Mouse (Mus musculus) hindlimb bud, embryonic 11.5 days (tissue): Measurements from ENCODE around the gene Eva1b.

ENCODE experiments used
- DNase-seq: peaks from one replicate; pipeline ENCODE4 v3.0.0-alpha.2; 2012; ENCODE audit warnings: low read depth, low spot score; ENCODE audit errors: extremely low spot score

Eva1b gene

GRCm38 (mm10) chr4:126119051-126119450 lies 28.5 kb upstream of the Eva1b start:
- no peak for DNase-seq

GRCm38 (mm10) chr4:126120052-126120451 lies 27.5 kb upstream of the Eva1b start:
- DNase-seq: no peak

GRCm38 (mm10) chr4:126120506-126120905 lies 27.0 kb upstream of the Eva1b start:
- DNase-seq: no peak

GRCm38 (mm10) chr4:126123309-126124040 lies 24.1 kb upstream of the Eva1b start:
- DNase-seq: no peak

DNA sequence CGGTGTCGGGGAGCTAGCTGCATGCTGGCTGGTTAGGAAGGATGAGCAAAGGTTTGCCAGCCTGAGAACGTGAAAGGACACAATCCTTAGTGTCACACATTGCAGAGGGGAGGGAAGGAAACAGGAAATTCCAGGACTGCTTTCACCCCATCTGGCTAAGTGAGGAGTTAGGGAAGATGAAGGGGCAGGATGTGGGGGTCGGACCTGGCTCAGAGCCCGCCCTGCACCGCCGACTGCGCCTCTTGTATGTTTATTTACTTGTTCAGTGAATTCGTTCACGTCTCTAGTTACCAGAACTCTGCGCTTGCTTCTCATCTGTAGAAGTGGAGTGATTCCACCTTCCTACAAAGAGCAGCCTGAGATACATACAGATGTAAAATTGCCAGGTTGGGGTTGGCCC lies 17.0 kb upstream of the Eva1b start:
- no peak for DNase-seq

DNA sequence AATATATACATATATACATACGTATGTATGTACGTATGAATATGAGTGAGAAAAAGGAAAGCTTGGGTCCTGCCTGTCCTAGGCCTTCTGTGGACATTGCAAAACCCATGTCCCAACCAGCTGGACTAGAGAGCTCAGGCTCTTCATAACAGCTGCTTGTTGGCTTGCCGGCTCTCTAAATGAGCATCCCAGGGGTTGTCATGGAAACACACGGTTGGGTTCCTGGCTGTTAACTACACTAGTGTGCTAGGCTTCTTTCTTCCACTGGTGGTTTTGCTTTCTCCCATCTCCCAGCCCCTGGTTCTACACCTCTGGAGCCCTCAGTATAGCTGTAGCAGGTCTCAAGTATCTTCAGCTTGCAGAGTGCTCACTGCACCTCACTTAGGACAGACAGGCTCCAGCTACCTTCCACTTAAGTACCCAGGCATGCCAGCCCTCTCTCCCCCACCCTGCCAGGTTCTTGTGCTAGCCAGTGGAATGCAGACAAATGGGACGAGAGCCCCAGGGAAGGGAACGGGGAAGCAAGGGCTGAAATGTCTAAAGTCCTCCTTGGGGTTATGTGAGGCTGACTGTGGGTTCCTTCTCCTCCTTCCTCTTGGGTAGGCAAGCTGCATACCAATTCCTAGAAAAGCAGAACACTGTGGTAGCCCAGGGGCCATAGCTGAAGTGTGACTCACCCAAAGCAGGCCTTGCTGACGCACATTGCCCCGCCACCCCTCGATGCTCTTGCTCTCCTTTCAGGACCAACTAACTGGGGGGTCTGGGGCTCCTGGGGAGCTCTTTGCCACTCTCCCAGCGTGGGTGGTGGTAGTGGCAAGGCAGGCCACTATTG lies 16.0 kb upstream of the Eva1b start:
- no peak for DNase-seq

DNA sequence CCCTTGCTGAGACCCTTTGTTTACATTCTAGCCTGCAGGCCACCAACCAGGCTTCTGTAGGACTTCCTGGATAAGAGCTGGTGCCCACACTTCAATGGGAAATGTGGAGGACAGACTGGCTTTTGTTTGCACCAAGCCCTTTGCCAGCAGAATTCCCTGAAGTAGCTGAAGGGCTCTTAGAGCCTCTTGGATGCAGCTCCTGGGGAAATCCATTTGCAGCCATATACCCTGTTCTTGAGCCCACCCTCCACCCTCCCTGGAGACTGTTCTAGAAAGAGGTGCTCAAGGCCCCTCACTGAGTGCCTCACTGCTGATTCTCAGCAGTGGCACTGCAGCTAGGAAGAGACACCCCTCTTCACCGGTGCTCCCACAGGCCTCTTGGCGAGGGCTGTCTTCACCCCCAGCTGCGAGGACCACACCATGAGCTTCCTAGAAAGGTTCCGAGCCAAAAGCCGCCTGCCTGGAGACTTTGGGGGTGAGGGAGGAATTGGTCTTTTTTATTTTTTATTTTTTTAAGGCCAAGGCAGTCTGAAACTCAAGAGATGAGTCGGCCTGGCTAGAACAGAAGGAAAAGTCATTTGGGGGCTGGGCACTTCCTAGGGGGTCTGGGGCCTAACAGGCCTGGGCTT lies 14.8 kb upstream of the Eva1b start:
- DNase-seq: no peak

GRCm38 (mm10) chr4:126134236-126134635 lies 13.3 kb upstream of the Eva1b start:
- DNase-seq: no peak

- DNase-seq: no peak
These were observed 12.9 kb upstream of the Eva1b start for GRCm38 (mm10) chr4:126134639-126135038.

DNA sequence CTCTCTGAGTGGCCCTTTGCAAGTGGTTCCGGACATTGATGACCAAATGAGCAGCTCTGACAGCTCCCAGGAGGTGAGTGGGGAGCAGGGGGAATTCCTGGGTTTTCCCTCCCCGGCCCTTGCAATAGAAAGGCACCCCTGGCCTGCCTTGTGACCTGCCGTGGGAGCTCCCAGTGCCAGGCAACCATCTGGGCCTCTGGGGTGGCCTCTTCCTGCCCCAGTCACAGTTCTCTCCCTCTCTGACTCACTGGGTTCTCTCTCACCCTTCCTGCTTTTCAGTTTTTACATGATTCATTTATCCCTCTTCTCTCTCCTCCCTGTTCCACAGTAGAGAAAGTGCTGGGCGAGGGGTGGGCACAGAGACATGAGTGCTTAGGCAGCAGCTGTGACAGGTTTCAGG lies 9.8 kb upstream of the Eva1b start:
- DNase-seq: no peak

DNA sequence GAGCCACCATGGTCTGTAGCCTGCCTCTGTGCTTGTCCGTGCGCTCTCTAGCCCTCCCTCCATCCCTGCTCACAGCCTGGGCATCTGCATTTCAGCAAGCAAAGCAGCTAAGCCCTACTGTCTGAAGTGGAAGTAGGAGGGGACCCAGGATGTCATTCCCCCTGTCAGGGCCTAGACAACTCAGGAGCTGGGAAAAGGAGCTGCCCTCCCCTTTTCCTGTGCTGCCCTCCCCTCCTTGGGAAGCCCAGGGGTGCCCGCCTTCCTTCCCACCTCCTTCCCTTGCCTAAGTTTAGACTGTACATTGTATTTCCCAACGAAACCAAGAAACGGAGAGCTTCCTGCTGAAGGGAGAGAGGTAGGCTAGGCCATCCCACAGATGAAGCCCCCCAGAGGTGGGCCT lies 6.5 kb upstream of the Eva1b start:
- no peak for DNase-seq

DNA sequence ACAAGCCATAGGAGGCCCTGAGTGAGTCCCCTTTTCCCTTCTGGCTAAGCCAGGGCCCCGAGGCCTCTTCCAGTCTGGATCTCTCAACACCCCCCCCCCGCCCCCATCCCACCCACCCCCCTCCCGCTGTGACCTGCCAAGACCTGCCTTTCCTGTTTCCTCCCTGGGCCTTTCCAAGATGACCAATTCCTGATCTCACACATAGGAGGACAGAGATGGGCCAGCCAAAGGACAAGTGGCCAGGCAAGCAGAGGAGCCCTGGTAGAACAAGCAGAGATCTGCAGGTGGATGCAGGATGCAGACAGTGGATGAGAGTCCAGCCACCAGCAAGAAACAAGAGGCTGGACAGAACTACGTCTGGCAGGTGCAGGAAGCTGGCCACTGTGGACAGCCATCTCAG lies 2.1 kb upstream of the Eva1b start:
- DNase-seq: no peak

DNA sequence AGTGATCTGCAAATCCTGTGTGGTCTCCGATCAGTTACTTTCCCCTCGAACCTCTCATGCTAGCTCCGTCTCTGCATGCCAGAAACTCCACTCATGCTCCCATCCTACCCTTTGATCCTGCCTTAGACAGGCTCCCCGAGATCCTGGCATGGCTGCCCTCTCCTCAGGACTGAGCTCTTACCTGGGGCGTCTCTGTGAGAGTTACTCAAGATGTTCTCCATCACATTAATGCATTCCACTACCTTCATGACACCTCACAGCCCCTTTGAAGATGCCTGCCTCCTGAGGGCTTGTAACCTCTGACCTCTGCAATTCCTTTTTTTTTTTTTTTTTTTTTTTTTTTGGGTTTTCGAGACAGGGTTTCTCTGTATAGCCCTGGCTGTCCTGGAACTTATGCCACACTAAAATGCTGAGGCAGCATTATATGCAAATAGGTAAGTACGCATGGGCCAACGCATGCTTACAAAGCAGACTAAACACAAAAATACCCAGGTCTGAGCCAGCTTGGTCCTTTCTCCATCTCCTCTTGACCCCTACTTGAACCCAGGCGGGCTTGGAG lies 491 bp upstream of the Eva1b start:
- no peak for DNase-seq

DNA sequence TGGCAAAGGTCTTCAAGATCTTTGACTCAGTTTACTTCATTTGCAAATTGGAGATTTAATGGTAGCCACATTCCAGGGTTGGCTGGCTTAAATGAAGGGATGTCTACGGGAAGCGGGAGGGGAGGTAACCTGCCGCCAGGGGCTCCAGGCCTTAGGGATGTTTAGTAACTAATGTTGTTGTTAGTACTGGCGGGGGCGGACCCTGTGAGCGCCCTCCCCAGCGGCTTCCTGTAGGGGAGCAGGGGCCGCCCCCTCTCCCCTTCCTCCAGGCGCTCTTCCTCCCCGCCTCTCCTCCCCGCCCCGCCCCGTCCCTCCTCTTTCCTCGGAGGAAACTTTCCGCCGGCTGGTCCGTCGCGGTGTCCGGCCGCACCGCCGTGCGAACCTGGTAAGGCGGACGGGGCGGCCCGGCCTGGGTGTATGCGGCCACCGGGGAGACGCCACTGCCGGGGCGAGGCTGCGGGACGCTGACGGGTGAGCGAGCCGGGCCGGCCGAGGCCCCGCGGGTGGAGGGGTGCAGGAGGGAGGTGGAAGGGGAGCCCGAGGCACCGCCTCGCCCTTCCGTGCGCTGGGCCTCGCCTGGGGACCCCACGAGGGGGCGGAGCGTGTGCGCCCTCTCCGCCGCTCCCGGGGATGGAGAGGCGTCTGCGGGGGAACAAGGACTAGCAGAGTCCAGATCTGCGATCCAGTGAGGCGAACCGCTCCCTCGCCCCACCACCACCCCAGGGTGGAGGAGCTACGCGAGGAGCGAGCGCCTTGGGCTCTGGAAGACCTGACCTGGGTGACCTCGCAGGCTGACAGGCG lies 817 bp downstream of the Eva1b start:
- no peak for DNase-seq

- no peak for DNase-seq
These were observed 1.6 kb downstream of the Eva1b start for GRCm38 (mm10) chr4:126149041-126149676.

GRCm38 (mm10) chr4:126149798-126150197 lies 2.3 kb downstream of the Eva1b start:
- no peak for DNase-seq

DNA sequence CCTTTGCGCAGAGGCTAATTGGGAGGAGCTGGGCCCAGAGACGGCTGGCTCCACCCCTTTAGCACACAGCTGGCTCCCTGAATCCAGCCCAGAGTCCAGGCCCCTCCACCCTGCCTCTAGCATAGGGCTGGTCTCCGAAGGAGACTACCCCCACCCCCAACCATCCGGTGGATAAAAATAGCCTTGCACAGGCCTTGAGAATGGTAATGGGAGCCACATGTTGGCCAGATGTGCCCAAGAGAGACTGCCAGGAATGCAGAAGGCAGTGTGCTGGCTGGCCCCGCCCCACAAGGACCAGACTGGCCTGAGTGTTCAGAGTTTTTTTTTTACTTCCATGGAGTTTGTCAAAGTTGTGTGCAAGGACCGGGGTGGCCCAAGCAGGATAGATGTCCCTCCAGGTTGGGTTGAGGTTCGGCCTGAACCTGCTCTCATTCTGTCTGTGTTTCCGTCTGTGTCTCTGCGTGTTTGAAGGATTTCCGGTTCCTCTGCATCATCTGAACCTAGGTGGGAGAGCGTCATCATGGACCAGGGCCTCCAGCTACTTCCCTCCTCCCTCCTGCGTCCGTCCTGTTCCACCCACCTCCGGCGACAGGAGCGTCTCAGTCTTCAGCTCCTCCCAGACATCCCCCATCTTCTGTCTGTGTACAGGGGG lies 2.9 kb downstream of the Eva1b start:
- peak; percentile 99 for DNase-seq

DNA sequence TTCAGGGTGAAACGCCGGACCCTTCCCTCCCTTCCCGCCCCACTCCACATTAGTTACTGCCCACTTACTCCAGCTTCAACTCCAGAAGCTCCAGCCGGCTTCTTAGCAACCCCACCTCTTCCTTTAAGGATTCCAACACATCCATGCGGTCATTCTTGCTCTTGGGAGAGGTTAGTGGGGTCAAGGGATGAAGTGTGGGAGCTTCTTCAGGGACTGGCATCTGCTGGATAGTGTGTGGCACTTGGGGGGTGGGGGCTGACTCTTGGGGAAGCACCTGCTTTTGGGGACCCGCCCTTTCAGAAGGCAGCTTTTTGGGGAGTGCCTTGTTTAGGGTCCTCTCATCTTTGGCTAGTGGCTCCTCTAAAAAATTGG lies 3.4 kb downstream of the Eva1b start:
- DNase-seq: no peak

GRCm38 (mm10) chr4:126151701-126152440 lies 4.3 kb downstream of the Eva1b start:
- no peak for DNase-seq
